Mouse (Mus musculus) hindbrain, embryonic 13.5 days (tissue): ENCODE measurements around the gene BC037034. TPM values are rescaled to one million over a fixed set of nuclear protein-coding genes. Genes with fewer than 3 reads are reported as not detected.

Source experiments
- ATAC-seq: fragments of 200-750 bp; cut with Nextera tagmentation; 2 replicates; pipeline ENCODE4 v1.8.0; 2017; ENCODE audit warnings: moderate TSS enrichment; ENCODE audit not compliant: low FRiP score
- H3K27ac ChIP-seq: fragments of 300-500 bp; sonication (generic); 2 replicates; pipeline ENCODE4 v1.5.1; 2015; ENCODE audit warnings: inconsistent platforms, mild to moderate bottlenecking, moderate library complexity
- H3K27me3 ChIP-seq: fragments of 300-500 bp; sonication (generic); 2 replicates; pipeline ENCODE4 v1.6.1; 2015; ENCODE audit warnings: mild to moderate bottlenecking, inconsistent platforms
- H3K36me3 ChIP-seq: fragments of 300-500 bp; sonication (generic); 2 replicates; pipeline ENCODE4 v1.6.1; 2015; ENCODE audit warnings: mild to moderate bottlenecking, inconsistent platforms
- H3K4me1 ChIP-seq: fragments of 300-500 bp; sonication (generic); replicated peaks from 2 replicates; pipeline ENCODE4 v1.6.1; 2015; ENCODE audit warnings: inconsistent platforms
- H3K4me2 ChIP-seq: fragments of 300-500 bp; sonication (generic); 2 replicates; pipeline ENCODE4 v1.6.1; 2015; ENCODE audit warnings: inconsistent platforms, mild to moderate bottlenecking, moderate library complexity
- H3K4me3 ChIP-seq: fragments of 300-500 bp; sonication (generic); 2 replicates; pipeline ENCODE4 v1.5.1; 2015; ENCODE audit warnings: mild to moderate bottlenecking, inconsistent platforms
- H3K9ac ChIP-seq: fragments of 300-500 bp; sonication (generic); 2 replicates; pipeline ENCODE4 v1.6.1; 2015; ENCODE audit warnings: mild to moderate bottlenecking, inconsistent platforms
- H3K9me3 ChIP-seq: fragments of 300-500 bp; sonication (generic); 2 replicates; pipeline ENCODE4 v1.6.1; 2016; ENCODE audit warnings: inconsistent platforms
- WGBS: fragments of 180-500 bp; shearing (Covaris S2); methylation state at CpG from one replicate; pipeline ENCODE4 v1.1.7; 2015; 5-methylcytosine and 5-hydroxymethylcytosine counted together
- polyA plus RNA-seq: library from polyadenylated mRNA; unstranded; fragments of >200 nt; fragmentation: Nextera tagmentation; extraction: Ambion mirVana; gene quantifications from 2 replicates; pipeline ENCODE4 v1.2.1, GENCODE M21; 2015

The BC037034 gene
- 14.2 and 15.5 TPM in 2 replicates for polyA plus RNA-seq

DNA sequence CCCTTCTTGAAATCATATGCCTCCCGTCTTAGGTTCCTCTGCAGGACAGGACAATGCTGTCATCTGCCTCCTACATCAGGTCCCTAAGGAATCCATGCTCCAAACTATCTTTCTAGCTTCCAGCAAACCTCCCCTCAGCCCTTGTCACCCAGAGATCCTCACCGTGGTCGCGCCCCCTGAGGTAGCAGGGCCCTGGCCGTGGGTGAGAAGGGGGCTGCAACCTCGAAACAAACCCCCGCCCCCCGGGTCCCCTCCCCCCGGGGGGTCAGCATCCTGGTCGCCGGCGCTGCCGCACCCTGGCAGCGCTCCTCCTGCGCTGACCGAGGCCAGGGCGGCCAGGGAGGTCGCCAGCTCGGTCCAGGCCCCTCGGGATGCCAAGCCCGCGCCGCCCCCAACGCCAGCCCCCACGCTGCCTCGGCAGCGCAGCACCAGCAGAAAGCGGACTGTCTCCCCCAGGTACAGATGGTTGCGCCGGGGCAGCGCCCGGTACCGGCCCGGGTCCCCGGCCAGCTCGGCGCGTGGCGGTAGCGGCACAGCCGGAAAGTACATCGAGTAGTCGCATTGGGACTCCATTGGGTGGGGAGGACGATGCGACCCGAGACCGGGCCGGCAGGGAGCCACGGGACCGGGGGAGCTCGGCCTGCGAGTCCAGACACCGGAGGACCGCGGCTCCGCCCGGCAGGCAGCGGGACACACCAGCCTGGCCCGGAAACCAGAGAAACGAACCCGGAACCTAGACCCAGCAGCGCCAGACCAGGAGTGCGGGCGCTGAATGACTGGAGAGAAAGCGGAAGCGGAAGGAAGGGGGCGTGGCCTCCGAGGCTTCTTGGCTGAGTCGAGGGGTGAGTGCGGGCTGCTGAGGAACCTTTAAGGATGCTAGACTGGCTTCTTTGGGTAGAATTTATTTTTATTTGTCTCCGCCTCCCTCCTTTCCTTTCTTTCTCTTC is at the start of gene BC037034:
Gene BC037034, minus strand, starts transcription at position 774 of the 947 bp plus-strand sequence.
- ATAC-seq = peak; percentile 92
- peak within 1 kb of the TSS; percentile 82 for H3K27ac ChIP-seq
- 1% methylated on average over 71 of the region's 71 CpGs for WGBS
- H3K9ac ChIP-seq = peak within 1 kb of the TSS; percentile 98
- H3K27me3 ChIP-seq = no peaks in the 10 kb centered on the region
- H3K4me3 ChIP-seq = peak within 1 kb of the TSS; percentile 92
- H3K4me1 ChIP-seq = peaks cover 38% of the 10 kb centered on the region
- H3K9me3 ChIP-seq = no peaks in the 10 kb centered on the region
- peaks cover 60% of the 10 kb centered on the region for H3K36me3 ChIP-seq
- H3K4me2 ChIP-seq = peak within 1 kb of the TSS; percentile 96

DNA sequence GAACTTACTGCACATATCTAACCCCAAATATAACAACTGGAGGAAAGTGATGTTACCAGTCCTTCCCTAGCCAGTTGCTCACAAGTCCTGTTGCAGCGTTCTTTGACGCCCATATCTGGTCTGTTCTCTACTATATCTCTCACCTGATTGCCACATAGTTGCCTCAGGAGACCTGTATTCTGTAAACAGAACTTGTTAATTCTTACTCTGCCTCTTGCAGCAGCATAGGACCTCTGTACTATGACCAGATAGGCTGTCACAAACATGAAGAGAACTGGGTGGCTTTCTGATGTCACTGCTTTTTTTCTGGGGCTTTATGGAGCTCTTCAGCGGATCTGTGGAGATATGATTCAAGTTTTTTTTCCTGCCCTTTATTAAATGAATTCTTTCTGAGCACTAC is 49.0 kb upstream of the BC037034 start:
- Histone ChIP-seq H3K27ac (no peak overlapping the region), H3K4me1 (no peaks in the 10 kb centered on the region), H3K36me3 (no peaks in the 10 kb centered on the region; the same call in 1 of the 2 replicates), H3K27me3 (no peaks in the 10 kb centered on the region), H3K9ac (no peak overlapping the region), H3K4me2 (no peak overlapping the region), H3K9me3 (no peaks in the 10 kb centered on the region), H3K4me3 (no peak overlapping the region)
- ATAC-seq = no peak
- WGBS = 96% methylated on average over 3 of the region's 3 CpGs

DNA sequence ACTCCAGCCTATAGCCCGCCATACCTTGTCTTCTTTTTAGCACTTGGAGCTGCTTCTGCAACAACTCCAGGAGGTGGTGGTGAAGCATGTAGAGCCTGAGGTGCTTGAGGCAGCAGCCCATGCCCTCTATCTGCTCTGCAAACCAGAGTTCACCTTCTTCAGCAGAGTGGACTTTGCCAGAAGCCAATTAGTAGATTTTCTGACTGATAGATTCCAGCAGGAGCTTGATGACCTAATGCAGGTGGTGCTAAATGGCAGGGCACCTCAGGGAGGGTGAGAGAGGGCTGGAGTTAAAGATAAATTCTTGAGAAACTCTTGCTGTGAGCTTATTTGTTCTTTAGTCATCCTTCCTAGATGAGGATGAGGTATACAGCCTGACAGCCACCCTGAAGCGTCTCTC is 35.8 kb upstream of the BC037034 start:
- peaks cover 10% of the 10 kb centered on the region; the same call in 1 of the 2 replicates for H3K36me3 ChIP-seq
- WGBS = 88% methylated on average over 2 of the region's 2 CpGs
- H3K9me3 ChIP-seq = no peaks in the 10 kb centered on the region
- no peak overlapping the region for H3K27ac ChIP-seq
- H3K27me3 ChIP-seq = no peaks in the 10 kb centered on the region
- ATAC-seq = no peak
- no peaks in the 10 kb centered on the region for H3K4me1 ChIP-seq
- no peak overlapping the region for H3K4me2 ChIP-seq
- no peak overlapping the region for H3K4me3 ChIP-seq
- no peak overlapping the region for H3K9ac ChIP-seq

DNA sequence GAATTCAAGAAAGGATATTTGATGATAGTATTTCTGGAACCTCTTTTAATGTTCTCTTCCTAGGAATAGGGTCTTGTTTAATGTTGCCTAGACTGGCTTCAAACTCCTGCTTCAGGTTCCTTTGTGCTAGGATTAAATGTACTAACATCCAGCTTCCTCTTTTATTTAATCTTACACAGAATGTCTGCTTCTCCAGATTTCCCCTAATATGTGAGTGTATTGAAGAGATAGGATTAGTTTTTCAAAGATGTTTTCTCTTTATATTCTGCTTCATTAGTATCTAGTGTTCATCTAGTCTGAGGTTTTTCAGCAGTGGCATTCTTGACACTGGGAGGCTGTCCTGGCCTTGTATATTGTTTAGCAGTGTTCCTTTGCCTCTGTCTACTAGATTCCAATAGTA is 30.3 kb upstream of the BC037034 start:
- ATAC-seq = no peak

DNA sequence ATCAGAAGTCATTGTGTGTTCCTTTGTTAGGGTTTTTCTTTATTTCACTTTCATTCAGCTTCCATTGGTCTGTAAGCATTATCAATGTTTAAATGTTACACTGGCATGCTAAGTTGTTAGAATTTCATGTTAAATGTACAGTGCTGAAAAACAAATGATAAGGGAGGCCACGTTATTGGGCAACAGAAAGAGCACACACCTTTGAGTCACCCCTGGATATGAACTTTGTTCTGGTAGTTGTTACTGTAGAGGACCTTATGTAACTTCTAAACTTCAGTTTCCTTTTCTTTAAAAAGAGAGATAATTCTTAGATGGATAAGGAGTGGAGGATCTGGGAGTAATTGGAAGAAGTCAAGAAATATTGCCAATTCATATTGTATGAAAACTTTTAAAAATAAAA is 27.8 kb upstream of the BC037034 start:
- Histone ChIP-seq H3K27ac (no peak overlapping the region), H3K4me2 (no peak overlapping the region), H3K4me3 (no peak overlapping the region), H3K9ac (no peak overlapping the region), H3K4me1 (no peaks in the 10 kb centered on the region), H3K9me3 (no peaks in the 10 kb centered on the region), H3K27me3 (no peaks in the 10 kb centered on the region), H3K36me3 (no peaks in the 10 kb centered on the region)
- ATAC-seq = no peak
- 84% methylated on average over 1 of the region's 1 CpGs for WGBS

More for the DNA sequence above, 30.3 kb upstream of the BC037034 start:
- H3K9ac ChIP-seq = no peak overlapping the region
- no peak overlapping the region for H3K27ac ChIP-seq
- H3K9me3 ChIP-seq = no peaks in the 10 kb centered on the region
- H3K4me2 ChIP-seq = no peak overlapping the region
- H3K4me1 ChIP-seq = no peaks in the 10 kb centered on the region
- no peaks in the 10 kb centered on the region for H3K27me3 ChIP-seq
- peaks cover 5% of the 10 kb centered on the region; the same call in 1 of the 2 replicates for H3K36me3 ChIP-seq
- no peak overlapping the region for H3K4me3 ChIP-seq

DNA sequence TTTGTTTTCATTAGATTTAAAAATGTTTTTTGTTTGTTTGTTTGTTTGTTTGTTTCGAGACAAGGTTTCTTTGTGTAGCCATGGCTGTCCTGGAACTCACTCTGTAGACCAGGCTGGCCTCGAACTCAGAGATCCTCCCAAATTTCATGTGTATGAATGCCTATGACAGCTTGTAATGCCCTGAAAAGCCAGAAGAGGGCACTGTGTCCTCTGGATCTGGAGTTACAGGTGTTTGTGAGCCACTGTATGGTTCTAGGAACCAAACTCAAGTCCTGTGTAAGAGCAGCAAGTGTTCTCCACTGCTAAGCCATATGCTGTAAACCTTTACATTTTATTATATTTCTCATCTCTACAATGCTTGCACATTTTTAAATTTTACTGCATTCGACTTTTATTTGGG is 24.0 kb upstream of the BC037034 start:
- no peak overlapping the region for H3K27ac ChIP-seq
- no peak overlapping the region for H3K9ac ChIP-seq
- no peak overlapping the region for H3K4me3 ChIP-seq
- no peaks in the 10 kb centered on the region for H3K4me1 ChIP-seq
- no peaks in the 10 kb centered on the region for H3K36me3 ChIP-seq
- WGBS = 77% methylated on average over 3 of the region's 3 CpGs
- ATAC-seq = no peak
- no peak overlapping the region for H3K4me2 ChIP-seq
- no peaks in the 10 kb centered on the region for H3K9me3 ChIP-seq
- H3K27me3 ChIP-seq = no peaks in the 10 kb centered on the region

DNA sequence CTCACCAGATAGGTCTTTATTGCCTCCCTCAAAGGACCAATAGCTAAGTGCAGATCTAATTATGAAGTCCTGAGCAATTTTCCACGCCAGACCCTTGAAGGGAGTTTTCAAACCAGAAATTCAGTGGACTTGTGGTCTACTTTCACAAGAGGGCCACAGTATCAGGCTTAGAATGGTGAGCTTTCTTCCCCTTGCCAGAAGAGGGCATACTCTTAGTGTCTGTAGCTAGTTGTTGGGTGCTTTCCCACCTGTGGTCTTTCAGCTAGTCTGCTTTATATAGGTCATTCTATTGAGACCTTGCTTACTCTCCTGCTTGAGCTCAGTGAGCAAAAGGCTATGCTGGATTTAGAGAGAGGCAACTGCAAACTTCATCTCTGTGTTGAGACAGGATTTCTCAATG is 19.7 kb upstream of the BC037034 start:
- Histone ChIP-seq H3K9ac (no peak overlapping the region), H3K4me1 (peaks cover 6% of the 10 kb centered on the region), H3K4me3 (no peak overlapping the region), H3K4me2 (no peak overlapping the region), H3K27me3 (0 out of 2 replicates have a peak, but pooled peaks cover 12% of the 10 kb centered on the region), H3K27ac (no peak overlapping the region), H3K9me3 (no peaks in the 10 kb centered on the region; the same call in 1 of the 2 replicates), H3K36me3 (no peaks in the 10 kb centered on the region)
- 45% methylated on average over 1 of the region's 1 CpGs for WGBS
- ATAC-seq = no peak

DNA sequence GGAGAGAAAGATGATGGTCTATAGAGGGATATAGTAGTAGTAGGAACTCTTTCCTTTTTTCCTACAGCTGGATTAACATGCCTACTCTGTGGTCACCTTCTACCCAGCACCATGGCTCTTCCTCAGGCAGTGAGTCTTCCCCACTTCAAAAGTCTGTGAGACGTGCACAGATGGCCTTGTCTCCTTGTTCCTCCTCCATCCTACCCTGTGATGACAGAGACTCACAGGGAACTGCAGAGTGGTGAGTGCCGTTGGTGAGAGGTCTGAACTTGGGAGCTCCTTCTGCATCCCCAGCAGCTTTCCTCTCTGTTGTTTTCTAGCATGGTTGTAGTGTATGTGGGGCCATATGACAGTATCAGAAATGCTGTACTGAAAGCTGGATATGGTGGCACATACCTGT is 18.0 kb upstream of the BC037034 start:
- Histone ChIP-seq H3K4me2 (no peak overlapping the region), H3K27me3 (0 out of 2 replicates have a peak, but pooled peaks cover 12% of the 10 kb centered on the region), H3K4me3 (no peak overlapping the region), H3K9ac (no peak overlapping the region), H3K4me1 (peaks cover 24% of the 10 kb centered on the region), H3K9me3 (no peaks in the 10 kb centered on the region; the same call in 1 of the 2 replicates), H3K36me3 (peaks cover 15% of the 10 kb centered on the region), H3K27ac (no peak overlapping the region)
- ATAC-seq = no peak
- WGBS = 87% methylated on average over 2 of the region's 2 CpGs

DNA sequence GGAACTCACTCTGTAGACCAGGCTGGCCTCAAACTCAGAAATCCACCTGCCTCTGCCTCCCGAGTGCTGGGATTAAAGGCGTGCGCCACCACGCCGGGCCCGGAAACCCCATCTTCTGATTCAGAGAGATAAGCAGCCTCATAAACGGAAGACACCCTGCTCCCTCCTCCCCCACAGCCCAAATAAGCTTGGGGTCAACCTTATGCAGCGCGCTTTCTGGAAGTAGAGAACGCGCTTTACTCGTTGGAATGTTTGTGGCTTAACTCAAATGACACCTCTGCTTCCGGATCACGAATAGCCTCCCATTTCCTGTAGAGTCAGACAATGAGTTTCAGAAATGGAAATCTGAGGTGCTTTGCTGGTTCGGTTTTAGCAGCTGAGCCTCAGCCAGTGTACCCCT is 17.0 kb upstream of the BC037034 start:
- Histone ChIP-seq H3K36me3 (peaks cover 23% of the 10 kb centered on the region), H3K4me2 (peak overlapping the region; percentile 82; the same call in 1 of the 2 replicates), H3K4me3 (no peak overlapping the region), H3K4me1 (peaks cover 33% of the 10 kb centered on the region), H3K9me3 (no peaks in the 10 kb centered on the region; the same call in 1 of the 2 replicates), H3K27ac (no peak overlapping the region), H3K9ac (no peak overlapping the region), H3K27me3 (0 out of 2 replicates have a peak, but pooled peaks cover 12% of the 10 kb centered on the region)
- WGBS = 93% methylated on average over 15 of the region's 15 CpGs
- ATAC-seq = no peak

DNA sequence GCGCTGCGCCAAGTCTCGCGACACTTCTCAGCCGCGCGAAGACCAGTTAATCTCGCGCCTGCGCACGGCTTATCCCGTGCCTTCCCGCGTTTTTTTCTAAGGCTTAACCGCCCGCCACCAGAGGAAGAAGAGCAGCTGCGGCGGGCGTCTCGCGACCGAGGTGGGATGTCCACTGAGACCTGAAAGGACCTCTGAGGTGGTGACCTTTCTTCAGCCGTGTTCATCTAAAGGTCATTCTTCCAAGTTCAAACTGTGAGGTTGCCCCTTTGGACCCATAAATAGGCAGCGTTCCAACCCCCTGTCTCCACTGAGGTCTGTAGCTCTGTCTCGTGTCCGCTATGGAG is 16.6 kb upstream of the BC037034 start:
- WGBS = 22% methylated on average over 26 of the region's 26 CpGs
- Histone ChIP-seq H3K27me3 (0 out of 2 replicates have a peak, but pooled peaks cover 12% of the 10 kb centered on the region), H3K36me3 (peaks cover 28% of the 10 kb centered on the region), H3K4me1 (peaks cover 38% of the 10 kb centered on the region), H3K9ac (no peak overlapping the region), H3K4me2 (peak overlapping the region; percentile 82), H3K27ac (peak overlapping the region; percentile 52; the same call in 1 of the 2 replicates), H3K4me3 (peak overlapping the region; percentile 82), H3K9me3 (no peaks in the 10 kb centered on the region; the same call in 1 of the 2 replicates)
- ATAC-seq = no peak

DNA sequence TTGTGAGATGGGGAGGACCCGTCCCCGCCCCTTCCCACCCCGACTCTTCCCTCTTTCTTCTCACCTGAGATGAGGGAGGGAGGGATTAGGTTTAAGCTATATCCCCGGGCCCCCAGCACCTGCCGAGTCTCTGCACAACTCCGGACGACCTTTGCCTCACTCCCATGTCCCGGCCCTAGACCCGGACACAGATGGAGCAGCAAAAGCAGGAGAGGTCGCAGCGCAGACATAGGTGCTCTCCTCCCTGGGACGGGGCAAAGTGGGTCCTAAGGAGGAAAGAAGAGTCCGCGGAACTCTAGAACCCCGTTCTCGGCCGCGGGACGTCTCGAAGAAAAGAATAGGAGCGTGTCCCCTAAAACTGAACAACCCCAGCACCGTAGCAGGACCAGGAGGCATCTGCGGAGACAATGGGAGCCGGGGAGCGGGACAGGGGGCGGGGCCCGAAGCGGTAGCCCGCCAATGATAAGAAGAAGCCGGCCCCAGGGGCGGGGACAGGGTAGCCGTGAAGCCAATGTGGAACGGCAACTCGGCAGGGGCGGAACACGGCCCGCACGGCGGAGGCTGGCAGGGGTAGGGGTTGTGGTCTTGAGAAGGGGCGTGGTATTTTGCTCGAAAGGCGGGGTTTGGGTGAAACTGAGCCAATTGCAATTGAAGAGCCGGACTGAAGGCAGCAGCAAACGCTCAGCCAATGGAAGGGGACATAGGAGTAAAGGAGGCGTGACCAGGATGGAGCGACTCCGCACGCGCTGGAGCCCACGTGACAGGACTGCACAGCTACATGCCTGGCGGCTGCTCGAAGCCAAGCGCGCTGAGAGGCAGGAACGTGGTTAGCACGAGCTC is 16.0 kb upstream of the BC037034 start, which contains the start of the genes Gm43720, Gpc2 and Stag3:
Gene Gm43720, minus strand, starts transcription at position 374 of the 840 bp plus-strand sequence.
Gene Gpc2, minus strand, starts transcription at position 421 of the 840 bp plus-strand sequence.
Gene Stag3, plus strand, starts transcription at position 656 of the 840 bp plus-strand sequence.
- Histone ChIP-seq H3K9ac (peak within 1 kb of the TSS; percentile 95), H3K4me1 (peaks cover 44% of the 10 kb centered on the region), H3K9me3 (no peaks in the 10 kb centered on the region; the same call in 1 of the 2 replicates), H3K4me2 (peak within 1 kb of the TSS; percentile 82), H3K4me3 (peak within 1 kb of the TSS; percentile 82), H3K36me3 (peaks cover 33% of the 10 kb centered on the region), H3K27ac (peak within 1 kb of the TSS; percentile 90), H3K27me3 (0 out of 2 replicates have a peak, but pooled peaks cover 12% of the 10 kb centered on the region)
- ATAC-seq = peak; percentile 99
- under 1% methylated on average over 55 of the region's 56 CpGs for WGBS
